Mouse (Mus musculus): Measurements from ENCODE around the gene Gm11042. TPM values are rescaled to one million over a fixed set of nuclear protein-coding genes. Genes with fewer than 3 reads are reported as not detected.

Gene Gm11042
- total and polyA plus RNA-seq, 2 experiments, result not detected

GRCm38 (mm10) chr12:74284020-74284684 is 32.0 kb downstream of the Gm11042 start:
- Histone ChIP-seq H3K9ac (ENCODE audit: low read depth, low read length) (no peak overlapping the region), H3K79me2 (ENCODE audit: control insufficient read depth, insufficient read depth, low read length) (no peaks in the 10 kb centered on the region), H3K4me3 (ENCODE audit: insufficient read depth, low read depth, low read length) (no peak overlapping the region), H3K36me3 (ENCODE audit: control insufficient read depth, insufficient read depth, low read length) (no peaks in the 10 kb centered on the region), H3K27ac (replicated peaks; ENCODE audit: insufficient read depth, low read depth, low read length) (no peak overlapping the region), H3K27me3 (ENCODE audit: control insufficient read depth, insufficient read depth, low read length) (peaks cover 8% of the 10 kb centered on the region; the same call in 1 of the 2 replicates), H3K4me1 (ENCODE audit: control insufficient read depth, insufficient read depth, low read length) (no peaks in the 10 kb centered on the region)
- no peak for TF ChIP-seq CTCF (IDR thresholded peaks at IDR 0.05; ENCODE audit: low read depth, low read length)
- no peak for TF ChIP-seq POLR2A (IDR thresholded peaks at IDR 0.05; ENCODE audit: extremely low read depth, insufficient read depth, low read length)
- no peak for DNase-seq (ENCODE audit: extremely low read depth, low read depth, low spot score)
- 2% methylated on average over 49 of the region's 49 CpGs for WGBS

DNA sequence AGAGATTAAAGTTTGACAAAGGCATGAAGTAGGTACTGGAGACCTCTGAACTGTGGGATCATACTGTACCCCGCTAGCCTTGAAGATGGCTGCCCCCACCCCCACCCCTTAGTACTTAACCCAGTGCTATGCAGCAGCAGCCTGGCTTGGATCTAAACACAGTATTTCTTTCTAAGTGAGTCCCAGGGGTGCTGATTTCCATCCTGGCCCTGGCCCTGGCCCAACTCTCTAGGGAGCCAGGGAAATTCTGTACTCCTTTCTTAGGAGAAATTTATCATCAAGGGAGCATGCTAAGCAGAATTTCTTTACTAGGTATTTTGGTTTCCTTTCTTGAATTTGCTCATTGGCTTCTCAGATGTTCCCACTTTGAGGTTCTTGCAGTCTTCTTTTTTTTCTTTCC is 33.3 kb downstream of the Gm11042 start:
- Histone ChIP-seq H3K36me3 (ENCODE audit: control insufficient read depth, insufficient read depth, low read length) (no peaks in the 10 kb centered on the region), H3K27ac (replicated peaks; ENCODE audit: insufficient read depth, low read depth, low read length) (no peak overlapping the region), H3K4me3 (ENCODE audit: insufficient read depth, low read depth, low read length) (no peak overlapping the region), H3K27me3 (ENCODE audit: control insufficient read depth, insufficient read depth, low read length) (peaks cover 8% of the 10 kb centered on the region; the same call in 1 of the 2 replicates), H3K79me2 (ENCODE audit: control insufficient read depth, insufficient read depth, low read length) (no peaks in the 10 kb centered on the region), H3K4me1 (ENCODE audit: control insufficient read depth, insufficient read depth, low read length) (no peaks in the 10 kb centered on the region), H3K9ac (ENCODE audit: low read depth, low read length) (no peak overlapping the region)
- DNase-seq (ENCODE audit: extremely low read depth, low read depth, low spot score), result no peak
- WGBS, result 79% methylated on average over 1 of the region's 1 CpGs
- TF ChIP-seq CTCF (IDR thresholded peaks at IDR 0.05; ENCODE audit: low read depth, low read length) (no peak), POLR2A (IDR thresholded peaks at IDR 0.05; ENCODE audit: extremely low read depth, insufficient read depth, low read length) (no peak)

DNA sequence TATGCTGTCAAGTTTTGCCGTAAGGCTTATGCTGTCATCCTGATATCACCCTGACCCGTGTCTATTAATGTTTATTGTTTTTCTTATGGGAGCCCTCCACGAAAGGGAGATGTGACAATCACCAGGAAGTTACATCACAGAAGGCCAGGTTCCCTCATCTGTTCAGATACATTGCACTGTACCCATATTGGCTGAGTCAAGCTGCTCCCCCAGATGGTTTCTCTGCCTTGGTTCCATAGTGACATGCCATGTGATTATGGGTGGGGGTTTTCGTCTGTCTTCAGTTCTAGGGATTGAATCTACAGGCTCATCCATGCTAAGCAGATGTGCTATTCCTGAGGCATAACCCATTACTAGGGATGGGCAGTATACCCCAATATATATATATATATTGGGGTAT is 34.8 kb downstream of the Gm11042 start:
- TF ChIP-seq CTCF (IDR thresholded peaks at IDR 0.05; ENCODE audit: low read depth, low read length) (no peak), POLR2A (IDR thresholded peaks at IDR 0.05; ENCODE audit: extremely low read depth, insufficient read depth, low read length) (no peak)
- no peaks in the 10 kb centered on the region for H3K36me3 ChIP-seq (ENCODE audit: control insufficient read depth, insufficient read depth, low read length)
- no peaks in the 10 kb centered on the region for H3K4me1 ChIP-seq (ENCODE audit: control insufficient read depth, insufficient read depth, low read length)
- H3K9ac ChIP-seq (ENCODE audit: low read depth, low read length), result no peak overlapping the region
- no peak for DNase-seq (ENCODE audit: extremely low read depth, low read depth, low spot score)
- H3K4me3 ChIP-seq (ENCODE audit: insufficient read depth, low read depth, low read length), result no peak overlapping the region
- no peak overlapping the region for H3K27ac ChIP-seq (replicated peaks; ENCODE audit: insufficient read depth, low read depth, low read length)
- peaks cover 8% of the 10 kb centered on the region; the same call in 1 of the 2 replicates for H3K27me3 ChIP-seq (ENCODE audit: control insufficient read depth, insufficient read depth, low read length)
- 76% methylated on average over 4 of the region's 4 CpGs for WGBS
- H3K79me2 ChIP-seq (ENCODE audit: control insufficient read depth, insufficient read depth, low read length), result no peaks in the 10 kb centered on the region

DNA sequence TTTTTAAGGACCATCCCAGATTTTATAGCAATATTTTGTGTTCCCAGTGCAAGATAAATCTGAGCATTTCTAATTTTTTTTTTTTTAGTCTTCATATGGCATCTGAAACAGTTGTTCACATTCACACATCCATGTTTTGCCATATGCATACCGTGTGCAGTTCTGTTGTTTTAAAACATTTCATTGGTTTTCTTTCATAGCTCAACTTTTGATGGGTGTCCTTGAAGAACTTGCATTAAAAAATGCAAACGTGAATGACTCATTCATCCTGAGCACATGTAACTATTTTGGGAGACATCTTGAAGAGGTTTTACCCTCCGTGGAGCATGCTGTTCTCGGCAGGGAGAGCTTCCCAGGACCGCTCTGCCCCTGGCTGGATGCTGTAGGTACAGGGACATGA is 38.9 kb downstream of the Gm11042 start:
- Histone ChIP-seq H3K4me1 (ENCODE audit: control insufficient read depth, insufficient read depth, low read length) (no peaks in the 10 kb centered on the region), H3K36me3 (ENCODE audit: control insufficient read depth, insufficient read depth, low read length) (no peaks in the 10 kb centered on the region), H3K79me2 (ENCODE audit: control insufficient read depth, insufficient read depth, low read length) (no peaks in the 10 kb centered on the region), H3K27ac (replicated peaks; ENCODE audit: insufficient read depth, low read depth, low read length) (no peak overlapping the region), H3K27me3 (ENCODE audit: control insufficient read depth, insufficient read depth, low read length) (no peaks in the 10 kb centered on the region), H3K4me3 (ENCODE audit: insufficient read depth, low read depth, low read length) (no peak overlapping the region), H3K9ac (ENCODE audit: low read depth, low read length) (no peak overlapping the region)
- TF ChIP-seq POLR2A (IDR thresholded peaks at IDR 0.05; ENCODE audit: extremely low read depth, insufficient read depth, low read length) (no peak), CTCF (IDR thresholded peaks at IDR 0.05; ENCODE audit: low read depth, low read length) (no peak)
- DNase-seq (ENCODE audit: extremely low read depth, low read depth, low spot score), result no peak
- 69% methylated on average over 5 of the region's 5 CpGs for WGBS

DNA sequence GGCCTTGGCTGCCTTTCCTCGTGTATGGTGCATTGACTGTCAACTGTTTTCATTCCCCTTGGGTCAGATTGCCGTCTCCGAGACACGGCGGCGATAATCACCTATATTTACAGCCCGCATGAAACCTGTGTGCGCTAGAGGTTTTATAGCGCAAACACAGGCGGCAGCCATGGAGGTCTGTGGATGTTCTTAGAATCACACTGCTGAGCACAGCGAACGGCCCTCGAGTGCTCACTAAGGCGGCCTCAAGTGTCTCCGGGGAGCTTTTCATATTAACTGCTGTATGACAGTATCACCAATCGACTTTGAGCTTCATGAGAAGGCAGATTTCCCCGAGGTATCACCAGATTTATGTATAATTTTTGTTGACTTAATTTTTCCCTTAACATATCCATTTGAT is 43.6 kb downstream of the Gm11042 start:
- 88% methylated on average over 17 of the region's 17 CpGs for WGBS
- no peak for TF ChIP-seq POLR2A (IDR thresholded peaks at IDR 0.05; ENCODE audit: extremely low read depth, insufficient read depth, low read length)
- TF ChIP-seq CTCF (IDR thresholded peaks at IDR 0.05; ENCODE audit: low read depth, low read length), result no peak

GRCm38 (mm10) chr12:74268644-74269285 is 47.4 kb downstream of the Gm11042 start:
- DNase-seq (ENCODE audit: extremely low read depth, low read depth, low spot score), result no peak
- Histone ChIP-seq H3K79me2 (ENCODE audit: control insufficient read depth, insufficient read depth, low read length) (no peaks in the 10 kb centered on the region), H3K4me1 (ENCODE audit: control insufficient read depth, insufficient read depth, low read length) (no peaks in the 10 kb centered on the region), H3K36me3 (ENCODE audit: control insufficient read depth, insufficient read depth, low read length) (no peaks in the 10 kb centered on the region), H3K9ac (ENCODE audit: low read depth, low read length) (no peak overlapping the region), H3K27ac (replicated peaks; ENCODE audit: insufficient read depth, low read depth, low read length) (no peak overlapping the region), H3K4me3 (ENCODE audit: insufficient read depth, low read depth, low read length) (no peak overlapping the region), H3K27me3 (ENCODE audit: control insufficient read depth, insufficient read depth, low read length) (no peaks in the 10 kb centered on the region)
- 86% methylated on average over 15 of the region's 15 CpGs for WGBS
- TF ChIP-seq CTCF (IDR thresholded peaks at IDR 0.05; ENCODE audit: low read depth, low read length) (no peak), POLR2A (IDR thresholded peaks at IDR 0.05; ENCODE audit: extremely low read depth, insufficient read depth, low read length) (no peak)

More for the DNA sequence above, 43.6 kb downstream of the Gm11042 start:
- no peak overlapping the region for H3K4me3 ChIP-seq (ENCODE audit: insufficient read depth, low read depth, low read length)
- no peaks in the 10 kb centered on the region for H3K4me1 ChIP-seq (ENCODE audit: control insufficient read depth, insufficient read depth, low read length)
- H3K27me3 ChIP-seq (ENCODE audit: control insufficient read depth, insufficient read depth, low read length), result no peaks in the 10 kb centered on the region
- DNase-seq (ENCODE audit: extremely low read depth, low read depth, low spot score), result no peak
- H3K36me3 ChIP-seq (ENCODE audit: control insufficient read depth, insufficient read depth, low read length), result no peaks in the 10 kb centered on the region
- no peak overlapping the region for H3K9ac ChIP-seq (ENCODE audit: low read depth, low read length)
- no peaks in the 10 kb centered on the region for H3K79me2 ChIP-seq (ENCODE audit: control insufficient read depth, insufficient read depth, low read length)
- H3K27ac ChIP-seq (replicated peaks; ENCODE audit: insufficient read depth, low read depth, low read length), result no peak overlapping the region

Data from liver, adult 2 months (tissue).